Mouse (Mus musculus): ENCODE data around the gene Zmynd8.

Gene Zmynd8

DNA sequence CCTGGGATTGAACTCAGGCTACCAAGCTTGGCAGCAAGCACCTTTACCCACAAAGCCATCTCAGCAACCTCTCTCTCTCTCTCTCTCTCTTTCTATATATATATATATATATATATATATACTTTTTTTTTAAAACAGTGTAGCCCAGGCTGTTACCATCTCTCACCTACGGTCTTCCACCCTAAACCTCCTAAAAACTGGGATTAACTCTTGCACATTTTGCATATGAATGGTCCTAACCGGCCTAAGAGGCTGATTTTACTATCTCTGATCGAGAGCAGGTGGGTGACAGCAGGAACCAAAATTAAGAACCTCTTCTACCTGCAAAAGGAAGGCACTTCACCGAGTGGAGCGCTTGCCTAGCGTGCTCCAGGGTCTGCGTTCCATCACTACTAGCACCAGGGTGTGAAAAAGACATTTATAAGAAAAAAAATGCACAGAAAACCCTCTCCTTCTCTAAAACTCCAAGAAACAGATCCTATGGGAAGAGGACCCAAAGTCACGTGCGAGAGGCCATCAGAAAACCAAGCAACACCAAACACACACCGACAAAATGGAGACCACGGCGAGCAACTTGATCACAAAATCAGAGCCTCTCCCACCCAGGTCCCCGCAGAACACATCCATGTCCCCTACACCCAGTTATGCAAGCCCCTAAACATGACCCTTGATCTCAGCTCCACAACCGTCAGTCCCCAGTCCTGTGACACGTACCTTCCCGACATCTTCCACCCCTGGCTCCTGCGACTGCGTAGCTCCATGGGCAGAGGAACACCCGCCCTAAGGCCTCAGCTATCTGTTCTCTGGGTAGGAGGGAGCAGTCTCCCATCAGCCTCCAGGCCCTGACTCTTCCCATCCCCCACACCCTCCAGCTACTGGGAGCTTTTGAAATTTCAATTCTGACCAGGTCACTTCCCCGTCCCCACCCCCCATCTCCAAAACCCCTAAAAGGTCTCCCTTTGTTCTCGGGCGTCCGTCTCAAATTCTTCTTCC, at the start of gene Zmynd8:
TSS of gene Zmynd8 (minus strand) at position 815 of the 993 bp plus-strand sequence.
- no peak for DNase-seq

DNA sequence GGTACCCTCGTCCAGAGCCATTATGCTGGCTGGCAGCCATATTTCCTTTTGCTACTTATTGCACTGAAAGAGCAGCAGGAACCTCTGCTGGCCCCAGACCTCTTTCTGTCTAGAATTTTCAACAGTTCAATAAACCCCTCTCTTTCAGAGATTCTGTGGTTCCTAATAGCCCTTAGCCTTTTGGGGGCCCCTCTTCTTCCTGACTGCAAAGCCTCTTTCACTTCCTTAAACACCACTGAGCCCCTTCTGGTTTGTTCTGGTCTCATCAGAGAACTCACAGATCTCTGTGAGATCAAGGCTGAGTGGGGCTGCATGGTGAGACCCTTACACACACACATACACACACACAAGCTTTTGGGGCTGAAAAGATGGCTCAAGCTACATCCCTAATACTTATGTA, 49.2 kb upstream of the Zmynd8 start:
- no peak for DNase-seq

DNA sequence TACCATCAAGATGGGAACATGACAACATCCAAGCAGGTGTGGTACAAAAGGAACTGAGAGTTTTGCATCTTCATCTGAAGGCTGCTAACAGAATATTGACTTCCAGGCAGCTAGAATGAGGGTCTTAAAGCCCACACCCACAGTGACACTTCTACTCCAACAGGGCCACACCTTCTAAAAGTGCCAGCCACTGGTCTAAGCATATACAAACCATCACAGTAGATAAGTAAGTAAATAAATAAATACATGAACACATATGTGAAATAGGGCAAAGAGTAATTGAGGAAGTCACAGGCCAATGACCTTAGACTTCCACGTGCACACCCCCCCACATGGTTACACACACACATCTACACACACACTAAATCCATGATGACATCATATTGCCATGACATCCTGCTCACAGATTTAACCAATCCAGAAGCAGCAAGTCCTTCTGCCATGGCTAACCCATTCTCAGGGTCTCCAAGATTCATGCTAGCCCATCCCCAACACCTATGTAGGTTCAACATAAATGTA, 47.3 kb upstream of the Zmynd8 start:
- DNase-seq: no peak

DNA sequence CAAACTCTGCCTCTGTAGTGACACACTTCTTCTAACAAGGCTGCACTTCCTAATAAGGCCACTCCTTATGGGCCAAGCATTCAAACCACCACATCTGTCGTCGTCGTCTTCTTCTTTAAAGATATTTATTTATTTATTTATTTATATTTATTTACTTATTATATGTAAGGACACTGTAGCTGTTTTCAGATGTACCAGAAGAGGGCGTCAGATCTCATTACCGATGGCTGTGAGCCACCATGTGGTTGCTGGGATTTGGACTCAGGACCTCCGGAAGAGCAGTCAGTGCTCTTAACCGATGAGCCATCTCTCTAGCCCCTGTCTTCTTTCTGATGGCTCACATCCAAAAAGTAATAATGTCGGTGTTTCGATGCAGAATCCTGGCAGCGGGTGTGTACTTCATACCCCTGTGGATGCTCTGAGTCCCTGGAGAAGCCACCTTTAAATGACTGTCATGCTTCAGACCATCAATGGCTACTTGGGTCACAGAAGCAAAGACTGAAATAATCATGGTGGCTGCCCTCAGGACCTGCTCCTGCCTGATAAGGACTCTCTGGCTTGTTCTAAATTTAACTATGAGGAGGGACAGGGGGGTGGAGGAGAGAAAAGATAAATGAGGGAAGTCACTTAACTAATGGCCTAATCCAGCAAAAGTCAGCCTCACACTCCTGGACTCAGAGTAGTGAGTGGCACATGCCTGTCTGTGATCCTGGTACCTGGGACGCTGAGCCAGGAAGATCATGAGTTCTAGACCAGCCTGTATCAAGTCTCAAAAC, 45.9 kb upstream of the Zmynd8 start:
- DNase-seq: no peak

DNA sequence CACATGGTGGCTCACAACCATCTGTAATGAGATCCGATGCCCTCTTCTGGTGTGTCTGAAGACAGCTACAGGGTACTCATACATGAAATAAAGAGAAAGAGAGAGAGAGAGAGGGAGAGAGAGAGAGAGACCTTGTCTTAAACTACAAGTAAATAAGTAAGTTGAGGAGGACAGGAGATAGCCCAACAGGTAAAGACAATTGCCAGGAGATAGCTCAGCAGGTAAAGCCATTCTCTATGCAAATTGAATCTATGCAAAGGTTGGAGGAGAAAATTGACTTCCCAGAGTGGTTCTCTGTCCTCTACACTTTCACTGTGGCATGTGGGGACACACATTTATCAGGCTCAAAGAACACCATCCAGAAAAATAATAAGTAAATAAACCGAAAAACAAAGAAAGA, 44.3 kb upstream of the Zmynd8 start:
- DNase-seq: no peak

DNA sequence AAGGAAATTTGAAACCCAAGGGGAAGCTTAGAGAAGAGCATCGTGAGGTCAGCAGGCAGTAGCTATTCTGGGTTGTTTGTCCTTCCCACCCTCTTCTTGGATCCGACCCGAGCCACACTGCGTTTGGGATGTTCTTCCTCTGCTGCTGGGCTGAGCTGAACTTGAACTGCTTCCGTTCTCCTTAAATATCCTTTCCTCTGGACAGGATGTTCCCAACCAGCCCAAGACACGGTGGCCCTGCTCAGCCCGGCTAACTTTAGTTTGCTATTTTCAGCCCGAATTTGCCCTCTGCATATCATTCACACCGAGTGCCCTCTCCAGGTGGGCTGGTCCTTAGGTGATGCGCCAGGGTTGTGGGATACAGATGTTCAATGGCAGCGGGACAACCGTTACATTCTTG, 37.3 kb upstream of the Zmynd8 start:
- DNase-seq: no peak

DNA sequence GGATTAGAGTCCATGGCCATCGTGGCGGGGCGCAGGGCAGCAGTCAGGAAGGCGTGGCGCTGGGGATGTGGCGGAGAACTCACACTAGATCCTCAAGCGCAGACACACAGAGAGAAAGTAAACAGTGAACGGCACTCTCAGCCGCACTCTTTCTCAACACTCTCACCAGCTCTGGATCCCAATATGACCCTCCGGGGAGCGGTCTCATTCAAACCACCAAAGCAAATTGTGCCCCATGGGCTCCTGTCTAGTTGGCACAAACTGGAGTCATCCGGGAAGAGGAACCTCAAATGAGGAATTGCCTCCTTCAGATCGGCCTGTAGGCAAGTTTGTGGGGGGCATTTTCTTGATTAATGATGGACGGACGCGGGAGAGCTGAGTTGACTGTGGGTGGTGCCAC, 28.9 kb upstream of the Zmynd8 start:
- DNase-seq: no peak

DNA sequence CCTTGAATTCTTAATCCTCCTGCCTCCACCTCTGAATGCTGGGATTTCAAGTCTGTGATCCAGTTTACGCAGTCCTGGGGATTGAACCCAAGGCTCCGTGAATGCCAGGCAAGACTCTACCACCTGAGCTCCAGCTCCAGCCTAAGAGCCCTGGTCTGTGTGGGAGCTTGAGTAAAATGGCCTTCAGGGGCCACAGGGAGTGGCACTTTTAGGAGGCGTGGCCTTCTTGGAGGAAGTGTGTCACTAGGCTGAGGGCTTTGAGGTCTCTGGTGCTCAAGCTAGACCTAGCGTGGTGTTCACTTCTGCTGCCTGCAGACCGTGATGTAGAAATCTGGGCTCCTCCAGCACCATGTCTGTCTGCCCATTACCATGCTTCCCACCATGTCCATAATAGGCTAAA, 27.4 kb upstream of the Zmynd8 start:
- DNase-seq: no peak

DNA sequence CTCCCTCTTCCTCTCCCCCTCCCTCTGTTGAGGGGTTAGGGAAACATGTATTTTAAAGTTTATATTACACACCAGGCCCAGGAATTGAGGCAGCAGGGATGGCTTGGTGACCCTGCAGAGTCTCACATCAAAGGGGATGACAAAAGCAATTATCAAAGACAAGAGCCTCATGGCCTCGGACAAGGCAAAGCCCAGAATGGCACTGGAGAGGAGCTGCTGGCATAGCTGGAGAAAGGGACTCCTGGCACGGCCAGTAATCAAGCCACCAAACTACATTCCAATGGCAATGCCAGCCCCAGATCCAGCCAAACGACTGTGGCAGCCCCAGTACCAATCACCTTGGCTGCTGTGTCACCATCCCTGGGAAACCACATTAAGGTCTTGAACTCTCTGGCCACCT, 26.3 kb upstream of the Zmynd8 start:
- no peak for DNase-seq

DNA sequence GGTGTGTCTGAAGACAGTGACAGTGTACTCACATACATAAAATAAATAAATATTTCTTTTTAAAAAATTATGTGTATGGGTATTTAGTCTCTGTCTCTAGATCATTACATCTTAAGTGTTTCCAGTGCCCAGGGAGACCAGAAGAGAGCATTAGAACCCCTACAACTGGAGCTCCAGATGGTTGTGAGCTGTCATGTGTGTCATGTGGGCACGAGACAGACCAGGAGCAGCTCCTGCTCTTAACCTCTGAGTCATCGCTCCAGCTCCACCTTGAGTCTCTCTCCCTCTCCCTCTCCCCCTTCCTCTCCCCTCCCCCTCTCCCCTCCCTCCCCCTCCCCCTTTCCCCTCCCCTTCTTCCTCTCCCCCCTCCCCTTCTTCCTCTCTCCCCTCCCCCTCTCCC, 25.9 kb upstream of the Zmynd8 start:
- no peak for DNase-seq

DNA sequence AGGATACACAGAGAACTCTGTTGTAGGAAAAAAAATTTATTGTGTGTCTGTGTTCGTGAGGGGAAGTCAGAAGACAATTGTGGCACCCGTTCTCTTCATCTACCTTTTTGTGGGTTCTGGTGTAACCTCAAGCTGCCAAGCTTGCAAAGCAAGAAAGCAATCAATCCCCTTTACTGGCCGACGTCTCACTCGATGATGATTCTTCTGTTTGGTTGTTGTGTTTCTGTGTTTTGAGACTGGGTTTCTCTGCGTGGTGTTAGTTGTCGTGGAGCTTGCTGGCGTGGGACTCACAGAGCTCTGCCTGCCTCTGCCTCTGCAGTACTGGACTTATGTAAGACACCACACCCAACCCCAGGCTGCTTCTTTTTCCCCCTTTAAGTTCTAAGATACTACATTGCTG, 24.9 kb upstream of the Zmynd8 start:
- DNase-seq: no peak

DNA sequence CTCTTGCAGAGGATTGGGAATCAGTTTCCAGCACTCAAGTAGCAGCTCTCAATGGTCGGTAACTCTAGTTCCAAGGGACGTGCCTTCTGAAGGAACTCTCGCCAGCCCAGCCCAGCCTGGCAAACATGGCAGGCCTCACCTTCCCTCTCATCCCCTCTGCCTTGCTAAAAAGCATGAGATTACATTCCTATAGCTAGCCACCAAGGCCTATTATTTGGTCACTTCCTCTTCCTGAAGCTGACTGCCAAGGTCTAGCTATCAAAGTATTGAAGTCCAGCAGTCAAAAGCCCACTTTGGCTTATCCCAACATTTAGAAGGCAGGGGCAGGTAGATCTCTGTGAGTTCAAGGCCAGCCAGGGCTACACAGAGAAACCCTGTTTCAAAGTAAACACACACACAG, 24.2 kb upstream of the Zmynd8 start:
- no peak for DNase-seq

DNA sequence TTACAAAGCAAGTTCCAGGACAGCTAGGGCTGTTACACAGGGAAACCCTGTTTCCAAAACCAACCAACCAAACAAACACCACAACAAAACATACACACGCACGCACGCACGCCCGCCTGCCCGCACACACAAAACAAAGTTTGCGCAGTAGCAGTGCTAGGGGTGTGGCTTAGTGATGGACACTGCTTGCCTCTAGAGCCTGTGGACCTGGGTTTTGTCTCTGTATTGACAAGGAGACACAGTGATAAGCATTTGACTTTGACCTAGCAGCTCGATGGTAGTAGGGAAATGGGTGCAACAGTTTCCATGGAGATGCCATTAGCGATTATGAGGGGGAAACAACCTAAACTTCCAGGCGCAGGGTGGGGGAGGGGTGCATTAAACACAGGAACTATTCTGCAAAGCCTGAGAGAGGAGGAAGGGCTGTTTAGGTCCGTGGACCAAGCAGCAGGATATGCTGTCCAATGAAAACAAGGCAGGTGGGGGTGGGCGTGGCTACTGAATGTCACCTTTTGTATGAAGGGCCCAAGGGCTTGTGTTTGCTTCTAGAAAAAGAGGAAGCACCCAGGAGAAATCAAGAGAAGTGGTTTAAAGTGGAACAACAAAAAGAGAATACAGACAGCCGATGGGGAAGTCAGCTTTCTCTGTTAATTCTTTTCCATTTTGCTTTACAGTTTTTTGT, 23.4 kb upstream of the Zmynd8 start:
- no peak for DNase-seq

DNA sequence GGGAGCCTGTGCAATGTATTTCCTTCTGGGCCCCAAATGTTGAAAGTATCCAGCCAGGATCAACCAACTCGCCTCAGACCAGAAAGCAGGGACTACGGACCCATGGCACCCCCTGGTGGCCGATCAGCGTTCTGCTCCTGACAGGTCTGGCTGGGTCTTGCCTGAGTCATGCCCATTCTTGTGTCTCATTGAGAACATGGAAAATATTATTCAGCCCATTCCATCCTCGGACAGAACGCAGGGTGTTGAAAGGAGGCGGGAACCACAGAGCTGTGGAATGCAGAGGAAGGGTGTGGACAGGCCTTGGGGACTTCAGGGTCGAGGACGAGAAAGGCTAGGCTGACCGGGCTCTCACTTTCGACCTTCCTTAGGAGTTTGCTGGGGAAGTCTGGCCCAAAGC, 15.5 kb upstream of the Zmynd8 start:
- peak; percentile 90 for DNase-seq

DNA sequence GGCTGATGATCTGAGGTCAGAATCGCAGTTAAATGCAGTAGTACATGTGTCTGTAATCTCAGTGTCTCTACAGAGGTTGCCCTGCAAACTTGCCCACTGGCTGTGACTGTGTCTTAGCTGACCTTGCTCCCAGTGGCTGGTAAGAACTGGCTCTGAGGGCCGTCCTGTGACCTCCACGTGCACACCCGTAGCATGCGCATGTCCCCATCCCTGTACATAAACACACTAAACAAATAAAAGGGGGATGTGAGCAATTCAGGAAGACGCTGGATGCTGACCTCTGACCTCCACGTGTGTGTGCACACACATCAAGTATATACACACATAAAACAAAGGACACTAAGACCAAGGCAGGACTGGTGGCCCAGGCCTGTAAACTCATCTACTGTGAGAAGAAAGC, 14.3 kb upstream of the Zmynd8 start:
- DNase-seq: no peak

DNA sequence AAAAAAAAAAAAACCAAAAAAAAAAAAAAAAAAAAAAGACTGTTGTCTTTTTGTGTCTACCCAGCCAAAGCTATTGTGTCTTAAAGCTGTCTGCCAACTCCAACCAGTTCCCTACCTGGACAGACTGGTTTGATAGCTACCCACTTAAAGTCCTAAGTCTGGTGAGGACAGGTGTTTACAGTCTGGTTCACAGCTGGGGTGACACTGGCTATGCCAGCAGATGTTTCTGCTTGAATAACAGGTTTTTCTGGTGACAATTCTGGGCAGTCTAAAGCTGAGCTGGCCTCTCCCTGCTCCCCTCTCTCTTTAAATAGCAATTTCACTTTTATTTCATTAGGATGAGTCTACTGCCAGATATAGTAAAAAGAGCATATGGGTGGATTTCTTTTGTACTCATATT, 10.9 kb upstream of the Zmynd8 start:
- DNase-seq: no peak

DNA sequence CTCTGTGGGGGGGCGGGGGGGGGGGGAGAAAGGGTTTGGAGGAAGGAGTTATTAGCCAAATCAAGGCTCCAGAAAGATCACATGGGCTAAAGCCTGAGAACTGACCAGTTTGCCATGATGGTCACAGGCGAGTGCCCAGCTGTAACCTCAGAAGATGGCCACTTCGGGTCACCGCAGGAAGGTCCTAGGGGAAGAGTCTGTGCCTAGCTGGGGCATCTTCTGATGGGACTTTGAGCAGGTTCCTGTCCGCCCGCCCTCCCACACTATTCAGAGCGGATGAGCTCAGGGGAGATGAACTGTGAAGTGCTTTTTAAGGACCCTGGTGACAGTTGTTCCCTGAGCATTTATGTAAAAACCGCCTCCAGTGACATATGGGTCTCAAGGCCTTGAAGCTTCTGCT, 8.4 kb upstream of the Zmynd8 start:
- no peak for DNase-seq

DNA sequence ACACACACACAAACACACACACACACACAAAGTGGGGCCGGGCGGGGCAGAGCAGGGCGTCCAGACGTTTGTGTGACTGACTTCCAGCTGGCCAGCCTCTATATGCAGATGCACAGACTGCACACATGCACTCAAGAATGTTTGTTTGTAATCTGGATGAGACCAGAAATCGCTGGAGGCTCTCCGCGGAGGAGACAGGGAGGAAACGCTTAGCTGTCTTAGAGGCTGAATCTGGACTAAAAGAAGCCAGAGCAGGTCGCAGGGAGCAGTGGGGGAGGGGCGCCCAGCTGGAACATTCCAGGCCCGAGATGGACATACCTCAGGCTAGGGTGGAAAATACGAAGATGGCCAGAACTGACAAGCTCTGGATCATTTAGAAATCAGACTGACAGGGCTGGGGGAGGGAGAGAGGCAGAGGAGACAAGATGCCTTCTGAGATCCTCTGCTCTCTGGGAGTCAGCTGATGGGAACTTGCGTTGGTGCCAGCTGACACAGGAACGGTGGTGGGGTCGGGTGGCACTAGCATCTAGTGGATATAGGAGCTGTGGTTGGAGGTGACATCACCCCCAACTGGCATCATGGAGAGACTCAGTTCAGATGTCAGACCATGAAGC, 7.6 kb upstream of the Zmynd8 start:
- no peak for DNase-seq

DNA sequence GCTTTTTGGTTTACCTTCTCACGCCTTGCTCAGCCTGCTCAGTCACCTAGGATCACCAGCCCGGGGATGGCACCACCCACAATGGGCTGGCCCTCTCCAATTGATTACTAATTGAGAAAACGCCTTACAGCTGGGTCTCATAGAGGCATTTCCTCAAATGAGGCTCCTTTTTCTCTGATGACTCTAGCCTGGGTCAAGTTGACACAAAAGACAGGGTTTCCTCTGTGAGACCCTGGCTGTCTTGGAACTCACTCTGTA, 2.2 kb upstream of the Zmynd8 start:
- DNase-seq: no peak

DNA sequence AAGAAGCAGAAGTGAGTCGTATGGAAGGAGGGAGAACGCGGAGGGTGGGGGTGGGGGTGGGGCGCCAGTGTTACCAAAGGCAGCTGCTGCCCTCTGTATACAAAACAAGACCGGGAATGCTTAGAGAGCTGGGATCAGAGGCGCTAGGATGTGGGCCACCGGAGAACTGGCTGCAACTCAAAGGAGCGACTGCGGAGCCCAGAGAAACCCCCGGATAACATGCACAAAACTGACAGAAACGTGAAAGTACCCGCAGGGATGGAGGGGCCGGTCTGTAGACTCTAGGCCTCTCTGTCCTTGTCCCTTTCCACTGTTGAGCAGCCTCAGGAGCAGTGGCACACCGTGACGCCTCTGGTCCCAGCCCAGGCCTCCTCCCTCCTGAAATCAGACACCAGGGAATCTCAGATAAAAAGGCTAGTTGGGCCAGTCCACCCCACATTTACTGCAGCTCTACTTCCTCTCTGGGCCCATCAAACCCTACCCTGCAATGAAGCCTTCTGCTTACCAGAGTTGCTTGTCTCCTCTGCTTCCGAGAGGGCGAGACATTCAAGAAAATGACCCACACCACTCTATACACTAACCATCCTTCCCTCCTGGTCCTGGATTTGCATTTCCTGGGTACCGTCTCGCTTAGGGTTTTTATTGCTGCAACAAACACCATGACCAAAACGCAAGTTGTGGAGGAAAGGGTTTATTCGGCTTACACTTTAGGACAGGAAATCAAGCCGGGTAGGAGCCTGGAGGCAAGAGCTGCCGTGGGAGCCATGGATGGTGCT, 1.7 kb upstream of the Zmynd8 start:
- DNase-seq: no peak

DNA sequence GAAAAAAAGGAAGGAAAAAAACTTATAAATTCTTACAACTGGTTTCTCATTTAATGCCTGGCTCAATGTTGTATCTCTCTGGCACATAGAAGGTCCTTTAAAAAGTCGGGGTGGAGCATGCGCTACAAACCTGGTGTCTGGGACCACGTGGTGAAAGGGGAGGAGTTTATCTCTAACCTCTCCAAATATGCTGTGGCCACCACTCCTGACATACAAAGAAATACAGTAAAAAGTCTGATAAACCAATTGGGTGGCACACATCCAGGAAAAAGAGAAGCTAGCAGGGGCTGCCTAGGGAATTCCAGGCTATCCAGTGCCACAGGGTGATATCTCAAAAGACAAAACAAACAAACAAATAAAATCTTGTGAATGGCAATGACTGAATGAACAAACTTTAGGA, 1.1 kb upstream of the Zmynd8 start:
- no peak for DNase-seq

DNA sequence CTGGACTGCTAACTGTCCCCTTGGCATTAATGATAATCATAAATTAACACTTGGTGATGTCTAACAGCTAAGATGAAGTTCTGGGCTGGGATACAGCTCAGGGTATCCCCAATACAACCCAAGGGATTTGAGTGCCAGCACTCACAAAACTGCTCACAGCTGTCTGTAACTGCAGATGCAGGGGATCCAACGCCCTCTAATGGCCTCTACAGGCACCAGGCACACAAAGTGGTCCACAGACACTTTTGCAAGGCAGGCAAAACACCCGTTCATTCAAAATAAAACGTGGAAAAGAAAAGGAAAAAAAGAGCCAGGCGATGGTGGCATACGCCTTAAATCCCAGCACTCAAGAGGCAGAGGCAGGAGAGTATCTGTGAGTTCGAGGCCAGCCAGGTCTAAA, 658 bp upstream of the Zmynd8 start:
- no peak for DNase-seq

Measured in right cerebral cortex, postnatal 14 days (tissue).